Mouse (Mus musculus) adrenal gland, postnatal 14 days (tissue): ENCODE measurements around the gene Kcnk7. TPM values are rescaled to one million over a fixed set of nuclear protein-coding genes. Genes with fewer than 3 reads are reported as not detected.

Source experiments
- DNase-seq: peaks from one replicate; pipeline ENCODE4 v3.0.0; 2021; ENCODE audit warnings: mixed read lengths
- microRNA-seq, 2 experiments: library from miRNA; unstranded; fragments of <30 nt; microRNA quantifications; one replicate each; pipeline ENCODE4 v1.2.0; 2021
- total RNA-seq: library from RNA; stranded (reverse); gene quantifications from 2 replicates; pipeline ENCODE4 v1.2.3, GENCODE M21; 2021

The Kcnk7 gene
- total RNA-seq, 1 experiment from 2014 or later, result not detected

DNA sequence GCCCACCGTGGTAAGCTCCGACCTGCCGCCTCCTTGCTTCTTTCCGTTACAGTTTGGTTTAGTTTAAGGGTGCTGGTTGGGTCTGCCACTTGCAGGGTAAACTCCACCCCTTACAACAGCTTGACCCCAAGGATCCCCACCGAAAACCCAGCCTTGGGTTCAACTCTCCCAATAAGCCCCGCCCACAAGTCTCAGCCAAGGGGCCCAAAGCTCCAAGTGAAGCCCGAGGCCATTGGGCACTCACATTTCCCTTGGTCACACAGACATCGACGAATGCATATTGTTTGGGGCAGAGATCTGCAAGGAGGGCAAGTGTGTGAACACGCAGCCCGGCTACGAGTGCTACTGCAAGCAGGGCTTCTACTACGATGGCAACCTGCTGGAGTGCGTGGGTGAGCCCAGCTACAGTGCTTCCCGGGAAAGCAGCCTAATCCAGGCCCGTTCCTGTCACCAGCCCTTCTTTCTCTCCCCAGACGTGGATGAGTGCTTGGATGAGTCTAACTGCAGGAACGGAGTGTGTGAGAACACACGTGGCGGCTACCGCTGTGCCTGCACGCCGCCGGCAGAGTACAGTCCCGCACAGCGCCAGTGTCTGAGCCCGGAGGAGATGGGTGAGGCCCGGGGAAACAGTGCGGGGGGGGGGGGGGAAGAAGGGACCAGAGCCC, 52.3 kb downstream of the Kcnk7 start:
- DNase-seq, result no peak

Small RNA genes lying within 50 kb of the gene (microRNA-seq; reads per million reads assigned to microRNA genes)
- 0 to 1.3 reads per million in 2 experiments for gene Mir6987

Other genes with a start within 250 kb of the Kcnk7 start
- 8.8 and 11.2 TPM in 2 replicates for gene Ccdc85b, start 246.5 kb upstream of the Kcnk7 start, total RNA-seq
- 70.8 and 92.6 TPM in 2 replicates for gene Fibp, start 243.8 kb upstream of the Kcnk7 start, total RNA-seq
- gene Ctsw, start 235.9 kb upstream of the Kcnk7 start, total RNA-seq, result 0.85 and 4.2 TPM in 2 replicates
- 42.5 and 45.9 TPM in 2 replicates for gene Efemp2, start 230.4 kb upstream of the Kcnk7 start, total RNA-seq
- 22.3 and 28.6 TPM in 2 replicates for gene Mus81, start 216.0 kb upstream of the Kcnk7 start, total RNA-seq
- 640 and 706 TPM in 2 replicates for gene Cfl1, start 213.9 kb upstream of the Kcnk7 start, total RNA-seq
- 1.0 and 2.2 TPM in 2 replicates for gene 1700020D05Rik, start 200.6 kb upstream of the Kcnk7 start, total RNA-seq
- 10.4 and 11.8 TPM in 2 replicates for gene Snx32, start 193.8 kb upstream of the Kcnk7 start, total RNA-seq
- gene Ovol1, start 143.7 kb upstream of the Kcnk7 start, total RNA-seq, result not detected in 2 replicates
- 7.3 and 8.0 TPM in 2 replicates for gene Ap5b1, start 136.3 kb upstream of the Kcnk7 start, total RNA-seq
- 106 and 113 TPM in 2 replicates for gene Rnaseh2c, start 102.5 kb upstream of the Kcnk7 start, total RNA-seq
- 54.8 and 62.0 TPM in 2 replicates for gene Kat5, start 94.1 kb upstream of the Kcnk7 start, total RNA-seq
- 60.7 and 65.1 TPM in 2 replicates for gene Rela, start 66.9 kb upstream of the Kcnk7 start, total RNA-seq
- gene Sipa1, start 40.7 kb upstream of the Kcnk7 start, total RNA-seq, result 56.4 and 64.0 TPM in 2 replicates
- 50.4 and 51.2 TPM in 2 replicates for gene Map3k11, start 15.6 kb upstream of the Kcnk7 start, total RNA-seq
- gene Pcnx3, start 15.5 kb upstream of the Kcnk7 start, total RNA-seq, result 75.1 and 78.4 TPM in 2 replicates
- gene Ehbp1l1, start 21.9 kb downstream of the Kcnk7 start, total RNA-seq, result 29.1 and 29.3 TPM in 2 replicates
- 41.3 and 50.4 TPM in 2 replicates for gene Fam89b, start 25.3 kb downstream of the Kcnk7 start, total RNA-seq
- 212 and 214 TPM in 2 replicates for gene Ltbp3, start 36.5 kb downstream of the Kcnk7 start, total RNA-seq
- 87.4 and 92.1 TPM in 2 replicates for gene Scyl1, start 67.1 kb downstream of the Kcnk7 start, total RNA-seq
- 26.0 and 34.5 TPM in 2 replicates for gene Frmd8, start 170.9 kb downstream of the Kcnk7 start, total RNA-seq
- 14.7 and 16.5 TPM in 2 replicates for gene Slc25a45, start 173.4 kb downstream of the Kcnk7 start, total RNA-seq
- gene Tigd3, start 189.8 kb downstream of the Kcnk7 start, total RNA-seq, result 1.4 and 1.7 TPM in 2 replicates
- gene Dpf2, start 208.6 kb downstream of the Kcnk7 start, total RNA-seq, result 118 and 119 TPM in 2 replicates
- gene Cdc42ep2, start 220.4 kb downstream of the Kcnk7 start, total RNA-seq, result 9.6 and 9.7 TPM in 2 replicates